Mouse (Mus musculus) testis, adult 2 months (tissue): ENCODE results near the gene Vax2.

ENCODE experiments used
- CTCF ChIP-seq: fragments of 200-500 bp; IDR thresholded peaks from 2 replicates; pipeline ENCODE4 v1.5.1; 2012; ENCODE audit warnings: low read depth, mild to moderate bottlenecking, inconsistent platforms, low read length, moderate library complexity; ENCODE audit not compliant: control insufficient read depth, insufficient read depth, insufficient replicate concordance
- POLR2A ChIP-seq: fragments of 200-500 bp; IDR thresholded peaks from 2 replicates; pipeline ENCODE4 v1.6.1; 2012; ENCODE audit warnings: low read depth, mild to moderate bottlenecking, inconsistent platforms, low read length, moderate library complexity; ENCODE audit not compliant: control insufficient read depth

GRCm38 (mm10) chr6:83737311-83737710 is 26.2 kb downstream of the Vax2 start:
- TF ChIP-seq POLR2A (no peak), CTCF (no peak)
